Mouse (Mus musculus) Muller cell, postnatal 12 days (primary cell): Measurements from ENCODE around the gene Tspan10.

ENCODE experiments used
- DNase-seq: peaks from one replicate; pipeline ENCODE4 v3.0.0-alpha.2; 2015; ENCODE audit errors: inconsistent ontology term

The Tspan10 gene

GRCm38 (mm10) chr11:120455413-120455812 is 13.0 kb downstream of the Tspan10 start:
- no peak for DNase-seq

- no peak for DNase-seq
These were observed 14.9 kb downstream of the Tspan10 start for GRCm38 (mm10) chr11:120457370-120457769.

- DNase-seq, result peak; percentile 77
These were observed 15.6 kb downstream of the Tspan10 start, which contains the start of the genes Oxld1 and Ccdc137 for GRCm38 (mm10) chr11:120457772-120458751. Gene Oxld1 (minus strand): TSS chr11:120458068. Gene Ccdc137 (plus strand): TSS chr11:120458115.

- DNase-seq, result no peak
These were observed 16.6 kb downstream of the Tspan10 start for GRCm38 (mm10) chr11:120458847-120459597.

GRCm38 (mm10) chr11:120463536-120463935 is 21.1 kb downstream of the Tspan10 start:
- DNase-seq, result no peak

- no peak for DNase-seq
These were observed 21.9 kb downstream of the Tspan10 start for GRCm38 (mm10) chr11:120464365-120464764.

- DNase-seq, result no peak
These were observed 23.1 kb downstream of the Tspan10 start for GRCm38 (mm10) chr11:120465521-120465920.

GRCm38 (mm10) chr11:120467051-120467735 is 24.7 kb downstream of the Tspan10 start, which contains the start of gene Arl16:
Gene Arl16 (minus strand): TSS chr11:120467607.
- peak; percentile 99 for DNase-seq

GRCm38 (mm10) chr11:120467736-120468092 is 25.3 kb downstream of the Tspan10 start:
- DNase-seq, result no peak

- DNase-seq, result no peak
These were observed 29.6 kb downstream of the Tspan10 start for GRCm38 (mm10) chr11:120472052-120472451.

GRCm38 (mm10) chr11:120483448-120483934 is 41.0 kb downstream of the Tspan10 start:
- no peak for DNase-seq

GRCm38 (mm10) chr11:120484265-120484981 is 42.0 kb downstream of the Tspan10 start, which contains the start of gene Mrpl12:
Gene Mrpl12 (plus strand): TSS chr11:120484613.
- DNase-seq, result peak; percentile 92

GRCm38 (mm10) chr11:120485251-120485650 is 42.8 kb downstream of the Tspan10 start:
- no peak for DNase-seq

- DNase-seq, result no peak
These were observed 46.1 kb downstream of the Tspan10 start for GRCm38 (mm10) chr11:120488516-120488915.

- peak; percentile 60 for DNase-seq
These were observed 46.8 kb downstream of the Tspan10 start for GRCm38 (mm10) chr11:120489054-120489761.

GRCm38 (mm10) chr11:120490291-120491046 is 48.0 kb downstream of the Tspan10 start:
- no peak for DNase-seq

- peak; percentile 91 for DNase-seq
These were observed 49.0 kb downstream of the Tspan10 start, which contains the start of gene Slc25a10 for GRCm38 (mm10) chr11:120491317-120492023. Gene Slc25a10 (plus strand): TSS chr11:120491840.

- peak; percentile 63 for DNase-seq
These were observed 49.8 kb downstream of the Tspan10 start for GRCm38 (mm10) chr11:120492024-120492877.
